Mouse (Mus musculus) urinary bladder, postnatal 36 days (tissue): Measurements from ENCODE around the gene 2310061N02Rik.
"Not testable (repeated sequence)": the region's sequence is repeated elsewhere in the genome, so short reads cannot be mapped to it uniquely, and the experiment has no call there.

Experiments
- DNase-seq, 2 experiments: peaks; one replicate each; pipeline ENCODE4 v3.0.0; 2022; ENCODE audit warnings: low spot score in 2 of 2, mixed read lengths in 1 of 2

The 2310061N02Rik gene

GRCm38 (mm10) chr16:88707496-88708012, at the start of gene 2310061N02Rik:
Gene 2310061N02Rik, minus strand, starts transcription at chr16:88707962.
- no peak for DNase-seq

DNA sequence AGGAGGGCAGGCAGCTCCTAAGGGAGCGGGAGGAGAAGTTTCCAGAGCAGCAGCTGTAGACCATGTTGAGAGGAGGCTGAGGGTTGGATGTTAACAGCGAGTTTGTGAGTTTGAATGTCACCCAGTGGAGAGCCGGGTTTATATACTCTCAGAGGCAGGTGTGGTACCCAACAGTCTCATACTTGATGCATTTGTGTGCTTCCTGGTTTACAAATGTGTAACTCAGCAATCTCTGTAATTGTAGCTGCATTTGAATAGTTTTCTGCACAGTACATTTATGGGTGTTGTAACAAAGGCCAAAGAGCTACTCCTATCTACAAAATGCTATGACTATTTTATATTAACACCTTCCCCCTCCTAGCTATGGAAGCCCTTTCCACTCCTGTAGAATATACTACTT, 43.8 kb upstream of the 2310061N02Rik start, which contains the start of gene Krtap13:
Krtap13 (minus strand) TSS at position 101 of the 400 bp plus-strand sequence.
- not testable (repeated sequence) for DNase-seq

GRCm38 (mm10) chr16:88747943-88748342, 40.2 kb upstream of the 2310061N02Rik start:
- DNase-seq, result no peak

DNA sequence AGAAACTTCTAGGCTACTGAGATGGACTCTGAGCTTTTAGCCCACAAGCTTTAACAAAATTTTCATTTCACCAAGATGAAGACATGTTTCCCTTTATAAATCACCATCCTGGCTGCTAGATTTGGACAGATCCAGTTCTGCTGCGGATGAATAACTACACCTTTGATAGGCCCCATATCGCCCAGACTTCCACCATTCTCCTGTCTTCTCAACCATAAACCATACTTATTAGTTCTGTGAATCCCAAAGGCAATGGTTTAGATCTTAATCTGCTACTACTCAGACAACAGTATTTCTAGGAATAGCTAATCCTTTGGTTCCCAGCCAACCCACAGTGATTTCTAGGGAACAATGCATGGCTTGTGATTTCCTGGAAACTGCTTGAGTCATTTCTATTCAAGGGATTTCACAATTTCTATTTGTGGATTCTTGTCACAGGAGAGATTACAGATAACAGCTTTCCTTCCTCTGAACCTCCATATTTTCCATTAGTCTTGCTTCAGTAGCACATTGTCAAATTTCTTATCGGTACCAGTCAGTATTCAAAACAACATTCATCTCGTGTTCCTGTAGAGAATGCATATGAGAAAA, 37.1 kb upstream of the 2310061N02Rik start:
- DNase-seq, result no peak

GRCm38 (mm10) chr16:88735391-88735790, 27.6 kb upstream of the 2310061N02Rik start:
- DNase-seq, result no peak

- DNase-seq, result no peak
Observed at GRCm38 (mm10) chr16:88728812-88729275, 21.1 kb upstream of the 2310061N02Rik start, which contains the start of gene Krtap13-1. Gene Krtap13-1, plus strand, starts transcription at chr16:88728862.

GRCm38 (mm10) chr16:88720031-88720430, 12.3 kb upstream of the 2310061N02Rik start:
- no peak for DNase-seq

DNA sequence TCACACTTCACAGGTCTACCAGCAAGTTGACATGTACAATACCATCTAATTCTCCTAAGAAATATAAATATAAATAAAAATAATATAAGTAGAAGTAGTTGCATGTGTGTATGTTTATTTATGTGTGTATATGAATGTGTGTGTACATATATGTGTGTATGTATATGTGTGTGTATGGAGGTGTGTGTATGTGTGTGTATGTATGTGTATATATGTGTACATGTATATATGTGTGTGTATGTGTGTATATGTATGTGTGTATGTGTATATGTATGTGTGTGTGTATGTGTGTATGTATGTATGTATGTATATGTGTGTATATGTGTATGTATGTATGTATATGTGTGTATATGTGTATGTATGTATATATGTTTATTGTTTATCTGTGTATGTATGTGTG, 8.8 kb upstream of the 2310061N02Rik start:
- no peak for DNase-seq

- DNase-seq, result no peak
Observed at GRCm38 (mm10) chr16:88711245-88711644, 3.5 kb upstream of the 2310061N02Rik start.

DNA sequence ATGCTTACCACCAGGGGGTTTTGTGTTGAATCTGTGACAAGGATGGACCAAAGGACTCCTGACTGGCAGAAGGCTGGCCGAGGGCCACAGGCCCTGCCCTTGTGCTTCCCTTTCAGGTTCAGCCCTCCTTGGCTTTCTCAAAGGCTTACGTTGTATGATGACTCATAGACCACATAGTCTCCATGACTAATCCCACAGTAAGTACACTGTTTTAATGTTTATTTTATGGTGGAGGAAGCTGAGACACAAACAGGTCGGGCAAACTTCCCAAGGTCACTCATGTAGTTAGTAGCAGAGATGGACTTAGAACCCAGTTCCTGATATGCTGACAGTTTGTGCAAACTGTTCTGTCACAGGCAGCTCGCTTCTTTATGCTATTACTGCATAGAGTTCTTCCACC, 3.0 kb upstream of the 2310061N02Rik start:
- DNase-seq, result peak; percentile 1 to 9

DNA sequence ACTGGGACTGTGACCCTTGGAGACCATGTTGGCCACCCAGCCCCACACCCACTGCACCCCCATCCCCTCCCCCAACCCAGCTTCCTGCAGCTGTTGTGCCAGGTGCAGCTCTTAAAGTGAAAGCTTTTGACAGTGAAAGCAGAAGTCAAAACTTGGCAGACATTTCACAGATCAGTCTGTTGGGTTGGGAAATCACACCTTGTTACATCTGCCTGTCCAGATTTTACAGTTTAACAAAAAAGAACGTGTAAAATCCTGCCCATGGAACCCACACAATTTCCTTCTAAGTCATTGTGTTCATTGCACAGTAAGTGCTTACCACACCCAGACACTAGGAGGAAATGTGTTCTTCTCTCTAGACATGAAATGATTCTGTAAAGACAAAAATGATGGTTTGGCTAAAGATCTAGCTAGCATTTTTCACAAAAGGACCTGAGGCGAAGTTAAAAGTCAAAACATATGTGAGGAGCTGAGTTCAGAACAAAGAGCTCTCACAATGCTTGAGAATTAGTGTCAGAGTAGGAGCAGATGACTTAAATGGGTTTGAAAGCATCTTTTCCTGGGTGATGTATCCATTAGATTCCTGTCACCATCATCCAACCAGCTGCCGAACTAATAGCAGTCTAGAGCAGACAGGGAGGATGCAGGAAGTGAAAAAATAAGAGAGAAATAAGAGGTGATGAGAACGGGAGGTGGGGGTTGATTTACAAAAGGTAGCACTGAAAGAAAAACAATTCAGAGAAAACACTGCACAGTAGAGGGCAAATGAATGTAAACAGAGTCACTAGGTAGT, 6.5 kb downstream of the 2310061N02Rik start:
- DNase-seq, result no peak

GRCm38 (mm10) chr16:88696256-88696655, 11.5 kb downstream of the 2310061N02Rik start:
- no peak for DNase-seq

DNA sequence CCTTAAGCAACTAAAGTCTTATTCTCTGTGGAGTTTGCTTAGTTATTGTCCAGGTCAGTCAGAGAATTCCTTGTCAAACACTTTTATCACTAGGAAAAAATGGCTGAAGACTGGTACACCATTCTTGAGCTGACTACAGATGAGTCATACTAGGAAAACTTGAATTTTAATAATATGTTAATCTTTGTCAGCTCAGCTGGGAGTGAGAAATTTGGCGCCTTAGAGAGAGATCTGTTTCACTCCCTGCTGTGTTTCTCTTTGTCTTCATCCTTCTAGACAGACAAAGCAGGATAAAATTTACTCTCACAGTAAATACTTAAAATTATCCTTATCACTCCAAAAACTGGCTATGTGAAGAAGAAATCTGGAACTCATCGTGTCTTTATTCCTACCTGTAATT, 26.5 kb downstream of the 2310061N02Rik start:
- no peak for DNase-seq

GRCm38 (mm10) chr16:88679099-88679498, 28.7 kb downstream of the 2310061N02Rik start:
- no peak for DNase-seq

DNA sequence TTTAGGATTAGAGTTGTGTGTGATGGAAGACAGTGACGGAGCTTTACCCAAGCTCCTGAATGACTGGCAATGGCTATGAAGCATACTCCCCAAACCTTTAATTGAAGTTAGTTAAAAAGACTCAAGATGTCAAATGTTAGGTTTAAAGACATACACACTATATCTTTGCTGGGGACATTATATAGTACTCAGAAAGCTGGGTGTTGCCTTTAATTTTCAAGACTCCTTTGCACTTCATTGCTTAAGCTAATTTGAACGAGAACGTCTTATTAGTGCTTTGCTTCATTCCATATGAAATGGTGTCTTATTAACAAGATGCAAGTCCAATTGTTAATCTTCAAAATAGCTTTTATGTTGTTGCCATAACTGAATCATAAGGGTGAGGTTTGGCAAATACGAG, 36.2 kb downstream of the 2310061N02Rik start, which contains the start of gene Krtap27-1:
Krtap27-1 (minus strand) TSS at position 101 of the 400 bp plus-strand sequence.
- no peak for DNase-seq

DNA sequence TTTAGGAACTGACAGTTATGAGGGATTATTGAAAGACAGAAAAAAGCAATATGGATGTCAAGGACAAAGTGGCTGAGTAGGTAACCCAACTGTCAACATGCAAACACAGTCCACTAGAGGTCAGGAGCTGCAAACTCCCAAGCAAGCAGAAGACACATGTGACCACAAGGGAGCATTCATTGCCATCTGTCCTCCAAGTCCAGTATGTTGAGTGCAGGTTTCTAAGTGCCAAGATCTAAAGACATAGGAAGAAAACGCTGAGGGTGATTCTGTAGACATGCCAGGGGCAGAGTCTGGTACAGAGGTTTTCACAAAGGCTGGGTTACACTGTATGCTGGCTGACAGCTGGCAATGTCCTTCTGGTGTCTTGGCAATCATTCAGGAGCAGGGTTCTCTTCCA, 50.3 kb downstream of the 2310061N02Rik start:
- no peak for DNase-seq
